Mouse (Mus musculus) megakaryocyte, embryonic 14.5 days (primary cell): Measurements from ENCODE around the gene Pxdn. TPM values are rescaled to one million over a fixed set of nuclear protein-coding genes. Genes with fewer than 3 reads are reported as not detected.

Experiments used
- H3K27me3 ChIP-seq: replicated peaks from 2 replicates; pipeline ENCODE3; 2012; ENCODE audit warnings: inconsistent platforms
- H3K36me3 ChIP-seq: replicated peaks from 2 replicates; pipeline ENCODE3; 2012; ENCODE audit warnings: low read length, inconsistent platforms, mixed read lengths
- H3K4me1 ChIP-seq: 2 replicates; pipeline ENCODE4 v1.6.1; 2012; ENCODE audit warnings: inconsistent platforms
- H3K4me3 ChIP-seq: replicated peaks from 2 replicates; pipeline ENCODE3; 2012; ENCODE audit warnings: moderate library complexity, mild to moderate bottlenecking, inconsistent platforms
- H3K9me3 ChIP-seq: 2 replicates; pipeline ENCODE4 v1.6.1; 2012; ENCODE audit warnings: inconsistent platforms
- FLI1 ChIP-seq: IDR thresholded peaks from 2 replicates; pipeline ENCODE4 v1.6.1; 2012; ENCODE audit warnings: low read length, inconsistent platforms, mixed read lengths
- GATA1 ChIP-seq: IDR thresholded peaks from 3 replicates; pipeline ENCODE4 v1.6.1; 2012; ENCODE audit warnings: mixed read lengths, low read length, inconsistent platforms, borderline replicate concordance
- polyA plus RNA-seq: library from polyadenylated mRNA; stranded (reverse); fragments of >175 nt; gene quantifications from 2 replicates; pipeline ENCODE4 v1.2.3, GENCODE M21; 2012; ENCODE audit warnings: low replicate concordance; ENCODE audit not compliant: insufficient read depth

Gene Pxdn
- polyA plus RNA-seq, 1 experiment, result 0.02 TPM

- H3K9me3 ChIP-seq, result peaks cover 46% of the 10 kb centered on the region
These were observed 71.3 kb downstream of the Pxdn start for GRCm38 (mm10) chr12:30008741-30009140.

GRCm38 (mm10) chr12:30015501-30015900 is 78.1 kb downstream of the Pxdn start:
- H3K4me1 ChIP-seq, result no peaks in the 10 kb centered on the region
- H3K27me3 ChIP-seq, result no peaks in the 10 kb centered on the region
- TF ChIP-seq FLI1, result no peak
- no peak for TF ChIP-seq GATA1
- H3K4me3 ChIP-seq, result no peak overlapping the region
- H3K9me3 ChIP-seq, result peaks cover 52% of the 10 kb centered on the region
- H3K36me3 ChIP-seq, result no peaks in the 10 kb centered on the region

More at GRCm38 (mm10) chr12:30008741-30009140, 71.3 kb downstream of the Pxdn start:
- H3K4me3 ChIP-seq, result no peak overlapping the region
- TF ChIP-seq GATA1 (no peak), FLI1 (no peak)
- no peaks in the 10 kb centered on the region for H3K4me1 ChIP-seq
- no peaks in the 10 kb centered on the region for H3K27me3 ChIP-seq
- H3K36me3 ChIP-seq, result no peaks in the 10 kb centered on the region

- H3K27me3 ChIP-seq, result no peaks in the 10 kb centered on the region
- no peak overlapping the region for H3K4me3 ChIP-seq
- no peak for TF ChIP-seq FLI1
- H3K9me3 ChIP-seq, result peaks cover 38% of the 10 kb centered on the region
- H3K4me1 ChIP-seq, result no peaks in the 10 kb centered on the region
- no peaks in the 10 kb centered on the region for H3K36me3 ChIP-seq
These were observed 79.7 kb downstream of the Pxdn start for GRCm38 (mm10) chr12:30017131-30017530.

GRCm38 (mm10) chr12:30020447-30020846 is 83.0 kb downstream of the Pxdn start:
- H3K27me3 ChIP-seq, result no peaks in the 10 kb centered on the region
- H3K9me3 ChIP-seq, result peaks cover 15% of the 10 kb centered on the region
- no peaks in the 10 kb centered on the region for H3K4me1 ChIP-seq
- H3K36me3 ChIP-seq, result no peaks in the 10 kb centered on the region
- no peak for TF ChIP-seq FLI1
- no peak for TF ChIP-seq GATA1
- no peak overlapping the region for H3K4me3 ChIP-seq

- H3K4me1 ChIP-seq, result no peaks in the 10 kb centered on the region
- H3K36me3 ChIP-seq, result no peaks in the 10 kb centered on the region
- peaks cover 6% of the 10 kb centered on the region; the same call in 1 of the 2 replicates for H3K9me3 ChIP-seq
- H3K4me3 ChIP-seq, result no peak overlapping the region
- TF ChIP-seq FLI1 (no peak), GATA1 (no peak)
- H3K27me3 ChIP-seq, result no peaks in the 10 kb centered on the region
These were observed 86.1 kb downstream of the Pxdn start for GRCm38 (mm10) chr12:30023491-30023890.

GRCm38 (mm10) chr12:30024264-30024825 is 86.9 kb downstream of the Pxdn start:
- no peaks in the 10 kb centered on the region for H3K27me3 ChIP-seq
- no peaks in the 10 kb centered on the region for H3K36me3 ChIP-seq
- H3K4me3 ChIP-seq, result no peak overlapping the region
- TF ChIP-seq FLI1, result no peak
- H3K4me1 ChIP-seq, result no peaks in the 10 kb centered on the region
- peaks cover 6% of the 10 kb centered on the region; the same call in 1 of the 2 replicates for H3K9me3 ChIP-seq

- Histone ChIP-seq H3K9me3 (peaks cover 1% of the 10 kb centered on the region; the same call in 1 of the 2 replicates), H3K4me1 (no peaks in the 10 kb centered on the region), H3K4me3 (no peak overlapping the region), H3K27me3 (no peaks in the 10 kb centered on the region), H3K36me3 (no peaks in the 10 kb centered on the region)
- TF ChIP-seq GATA1 (no peak), FLI1 (no peak)
These were observed 90.4 kb downstream of the Pxdn start for GRCm38 (mm10) chr12:30027721-30028340.

- H3K36me3 ChIP-seq, result no peaks in the 10 kb centered on the region
- H3K4me3 ChIP-seq, result no peak overlapping the region
- no peaks in the 10 kb centered on the region for H3K27me3 ChIP-seq
- H3K9me3 ChIP-seq, result no peaks in the 10 kb centered on the region
- TF ChIP-seq GATA1 (no peak), FLI1 (no peak)
- no peaks in the 10 kb centered on the region for H3K4me1 ChIP-seq
These were observed 91.7 kb downstream of the Pxdn start for GRCm38 (mm10) chr12:30029111-30029510.

GRCm38 (mm10) chr12:30030571-30030970 is 93.2 kb downstream of the Pxdn start:
- TF ChIP-seq GATA1 (no peak), FLI1 (no peak)
- Histone ChIP-seq H3K36me3 (no peaks in the 10 kb centered on the region), H3K4me3 (no peak overlapping the region), H3K9me3 (no peaks in the 10 kb centered on the region), H3K27me3 (no peaks in the 10 kb centered on the region), H3K4me1 (no peaks in the 10 kb centered on the region)

GRCm38 (mm10) chr12:30034681-30035080 is 97.3 kb downstream of the Pxdn start:
- Histone ChIP-seq H3K36me3 (no peaks in the 10 kb centered on the region), H3K9me3 (no peaks in the 10 kb centered on the region), H3K4me3 (no peak overlapping the region), H3K27me3 (no peaks in the 10 kb centered on the region), H3K4me1 (no peaks in the 10 kb centered on the region)
- no peak for TF ChIP-seq GATA1
- TF ChIP-seq FLI1, result no peak
